Mouse (Mus musculus) MEL (cell line): ENCODE data around the gene Fbn1.

Source experiments
- BHLHE40 ChIP-seq: IDR thresholded peaks from 2 replicates; pipeline ENCODE4 v1.6.1; 2012; ENCODE audit warnings: low read depth, mild to moderate bottlenecking, inconsistent platforms, low read length, improper control_type of control experiment, borderline replicate concordance
- NRF1 ChIP-seq: IDR thresholded peaks from 2 replicates; pipeline ENCODE4 v1.6.1; 2014; ENCODE audit warnings: low read depth, mild to moderate bottlenecking, inconsistent platforms, low read length, improper control_type of control experiment, moderate library complexity; ENCODE audit not compliant: poor library complexity, insufficient read depth, severe bottlenecking

- TF ChIP-seq NRF1 (no peak), BHLHE40 (no peak)
Measured at GRCm38 (mm10) chr2:125436240-125436639, 71.6 kb downstream of the Fbn1 start.
